Mouse (Mus musculus) right cerebral cortex, postnatal 36 days (tissue): Measurements from ENCODE around the gene Ank.

Experiments used
- DNase-seq, 2 experiments: peaks; one replicate each; pipeline ENCODE4 v3.0.0; 2022; ENCODE audit warnings: low spot score in 2 of 2, mixed read lengths in 1 of 2

Gene Ank

GRCm38 (mm10) chr15:27574992-27575781 lies 108.7 kb downstream of the Ank start:
- DNase-seq: no peak

GRCm38 (mm10) chr15:27575932-27576331 lies 109.5 kb downstream of the Ank start:
- no peak for DNase-seq

- no peak for DNase-seq
Measured at GRCm38 (mm10) chr15:27576886-27577285, 110.4 kb downstream of the Ank start.

DNA sequence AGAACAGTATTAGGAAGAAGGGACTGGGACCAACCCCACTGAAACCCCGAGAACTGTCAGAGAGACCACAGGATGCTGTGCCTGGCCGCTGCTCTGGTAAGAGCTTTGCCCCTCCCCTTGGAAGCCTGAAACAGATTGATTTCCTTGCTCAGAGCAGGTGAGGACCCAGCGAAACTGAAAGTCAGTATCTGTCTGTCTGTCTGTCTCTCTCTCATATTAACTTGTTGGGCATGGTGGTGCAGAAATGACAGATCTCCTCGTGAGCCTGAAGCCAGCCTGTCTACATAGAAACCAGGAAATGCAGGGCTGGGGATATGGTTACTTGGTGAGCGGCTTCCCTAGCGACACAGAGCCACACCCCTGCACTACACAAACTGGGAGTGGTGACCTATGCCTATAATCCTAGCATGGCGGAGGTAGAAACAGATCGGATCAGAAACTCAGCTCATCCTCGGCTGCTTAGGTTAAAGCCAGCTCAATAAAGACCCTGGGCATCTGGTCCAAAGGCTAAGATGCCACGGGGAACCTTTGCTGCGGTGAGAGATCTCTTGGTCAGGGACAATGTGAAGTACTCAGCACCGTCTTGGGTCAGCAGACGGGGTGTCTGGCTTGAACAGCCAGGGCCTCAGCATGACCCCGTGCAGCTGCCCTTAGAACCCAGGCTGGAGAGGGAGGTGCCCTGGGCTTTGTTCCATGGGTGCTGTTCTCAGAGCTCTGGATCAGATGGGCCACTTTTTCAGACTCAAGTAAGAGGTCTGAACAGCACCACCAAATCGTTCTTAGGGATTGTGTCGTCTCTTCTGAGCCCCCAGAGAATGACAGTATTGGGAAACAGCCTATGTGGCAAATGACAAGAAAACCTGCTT lies 111.7 kb downstream of the Ank start:
- DNase-seq: no peak

- no peak for DNase-seq
Measured at GRCm38 (mm10) chr15:27578918-27579317, 112.4 kb downstream of the Ank start.

DNA sequence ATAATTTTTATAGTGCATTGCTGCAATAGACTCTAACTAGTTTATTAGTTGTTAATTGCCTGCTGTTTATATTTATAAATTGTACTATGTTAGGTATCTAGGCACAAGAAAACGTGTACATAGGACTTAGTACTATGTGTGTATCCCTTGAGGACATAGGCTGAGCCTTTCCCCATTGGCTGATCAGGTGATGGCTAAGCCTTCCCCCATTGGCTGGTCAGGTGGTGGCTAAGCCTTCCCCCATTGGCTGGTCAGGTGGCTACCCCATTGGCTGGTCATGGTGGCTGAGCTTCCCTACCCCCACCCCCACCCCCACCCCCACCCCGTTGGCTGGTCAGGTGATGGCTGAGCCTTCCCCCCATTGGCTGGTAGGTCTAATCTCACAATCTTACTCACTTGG lies 113.4 kb downstream of the Ank start:
- no peak for DNase-seq

DNA sequence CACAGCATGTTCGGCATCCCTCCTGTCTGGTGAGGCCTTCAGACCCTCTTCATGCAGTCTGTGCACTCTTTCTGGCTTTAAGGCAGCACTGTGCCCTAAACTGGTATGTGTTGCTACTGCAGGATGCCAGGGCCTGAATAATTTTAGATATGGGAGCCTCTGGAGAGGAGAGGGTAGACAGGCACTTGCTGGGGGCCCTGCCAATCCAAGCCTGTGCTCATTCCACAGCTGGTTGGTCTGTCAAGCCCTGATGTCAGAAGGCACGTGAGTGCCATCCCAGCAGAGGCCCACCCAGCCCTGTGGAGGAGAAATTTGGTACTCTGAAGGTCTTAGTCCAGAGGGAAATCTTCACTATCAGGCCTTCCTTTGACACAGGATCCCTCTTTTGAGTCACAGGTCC lies 114.3 kb downstream of the Ank start:
- DNase-seq: no peak

GRCm38 (mm10) chr15:27581640-27582039 lies 115.2 kb downstream of the Ank start:
- no peak for DNase-seq

- DNase-seq: no peak
Measured at GRCm38 (mm10) chr15:27582428-27582827, 116.0 kb downstream of the Ank start.

GRCm38 (mm10) chr15:27583042-27583441 lies 116.6 kb downstream of the Ank start:
- DNase-seq: no peak

- DNase-seq: no peak
Measured at GRCm38 (mm10) chr15:27583620-27584019, 117.1 kb downstream of the Ank start.

- no peak for DNase-seq
Measured at GRCm38 (mm10) chr15:27585466-27586092, 119.1 kb downstream of the Ank start.

DNA sequence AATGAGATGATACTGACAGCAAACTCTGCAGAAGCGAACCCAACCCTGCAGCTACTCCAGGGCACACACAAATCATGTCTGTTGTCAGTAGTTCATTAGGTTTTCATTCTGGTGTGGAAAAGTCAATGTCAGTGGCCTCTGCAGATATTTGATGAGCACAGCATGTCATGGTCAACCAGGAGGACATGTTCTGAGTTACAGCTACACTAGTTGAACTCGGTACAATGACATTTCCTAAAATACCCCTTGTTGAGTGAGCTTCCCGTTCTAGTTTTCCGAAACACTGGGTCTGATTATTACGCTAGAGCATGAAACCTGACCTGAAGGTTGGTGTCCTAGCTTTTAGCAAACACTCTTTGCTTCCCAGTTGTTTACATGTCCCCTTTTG lies 119.6 kb downstream of the Ank start:
- DNase-seq: no peak

DNA sequence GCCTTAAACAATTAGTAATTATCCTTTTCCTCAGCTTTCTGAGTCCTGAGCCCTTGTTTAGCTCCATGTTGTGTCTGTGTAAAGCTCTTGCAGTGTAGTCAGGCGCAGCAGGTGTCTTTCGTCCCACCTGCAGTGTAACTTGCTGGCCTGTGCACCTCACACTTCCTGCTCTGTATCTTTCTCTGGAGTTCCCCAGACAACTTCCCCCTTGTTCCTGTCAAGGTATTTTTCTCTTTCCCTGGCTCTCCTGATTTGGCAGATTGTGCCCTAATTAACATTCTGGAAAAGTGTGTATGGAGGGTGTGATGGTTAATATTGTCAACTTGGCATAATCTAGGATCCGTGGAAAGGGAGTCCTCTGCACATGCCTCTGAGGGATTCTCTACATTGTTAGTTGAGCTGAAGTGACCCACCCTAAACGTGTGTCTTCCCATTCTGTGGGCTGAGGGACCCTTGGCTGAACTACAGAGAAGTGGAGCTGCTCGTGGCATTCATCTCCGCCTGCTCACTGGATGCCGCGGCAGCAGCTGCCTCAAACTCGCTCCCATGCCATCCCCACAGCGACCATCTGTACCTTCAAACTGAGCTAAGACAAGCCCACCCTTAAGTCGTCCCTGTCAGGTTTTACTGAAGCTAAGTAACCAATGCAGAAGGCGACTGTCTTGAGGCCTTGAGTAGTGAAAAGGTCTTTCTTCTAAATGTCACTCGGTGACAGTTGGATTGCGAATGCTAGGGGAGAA lies 121.8 kb downstream of the Ank start:
- no peak for DNase-seq

GRCm38 (mm10) chr15:27590812-27591211 lies 124.3 kb downstream of the Ank start:
- DNase-seq: no peak

DNA sequence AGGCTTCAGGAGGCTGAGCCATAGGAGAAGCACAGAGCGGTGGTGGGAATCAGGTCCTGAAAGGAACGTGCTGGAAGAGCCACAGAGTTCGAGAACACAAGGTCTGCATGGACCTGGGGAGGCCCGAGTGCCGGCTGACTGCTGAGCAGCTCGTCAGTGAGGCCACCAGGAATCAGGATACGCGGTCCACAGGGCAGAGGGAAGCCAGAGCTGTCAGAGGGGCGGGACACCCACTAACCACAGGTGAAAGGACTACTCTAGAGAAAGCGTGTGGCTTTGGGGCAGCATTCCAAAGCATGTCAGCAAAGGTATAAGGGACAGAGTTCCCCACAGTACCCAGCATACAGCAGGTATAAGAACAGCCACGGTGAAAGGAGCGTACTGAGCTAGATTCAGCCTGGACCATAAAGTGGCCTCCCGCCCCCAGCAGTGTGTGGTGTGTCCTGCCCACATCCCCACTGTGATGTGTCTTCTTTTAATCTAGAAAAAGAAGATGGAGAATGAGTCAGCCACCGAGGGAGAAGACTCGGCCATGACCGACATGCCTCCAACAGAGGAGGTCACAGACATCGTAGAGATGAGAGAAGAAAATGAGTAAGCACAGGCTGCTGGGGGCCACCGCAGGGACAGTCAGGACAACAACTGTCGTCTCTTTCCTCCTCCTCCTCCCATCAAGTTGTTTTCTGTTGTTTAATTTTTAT lies 126.3 kb downstream of the Ank start:
- DNase-seq: no peak

GRCm38 (mm10) chr15:27593717-27594116 lies 127.2 kb downstream of the Ank start:
- DNase-seq: no peak

DNA sequence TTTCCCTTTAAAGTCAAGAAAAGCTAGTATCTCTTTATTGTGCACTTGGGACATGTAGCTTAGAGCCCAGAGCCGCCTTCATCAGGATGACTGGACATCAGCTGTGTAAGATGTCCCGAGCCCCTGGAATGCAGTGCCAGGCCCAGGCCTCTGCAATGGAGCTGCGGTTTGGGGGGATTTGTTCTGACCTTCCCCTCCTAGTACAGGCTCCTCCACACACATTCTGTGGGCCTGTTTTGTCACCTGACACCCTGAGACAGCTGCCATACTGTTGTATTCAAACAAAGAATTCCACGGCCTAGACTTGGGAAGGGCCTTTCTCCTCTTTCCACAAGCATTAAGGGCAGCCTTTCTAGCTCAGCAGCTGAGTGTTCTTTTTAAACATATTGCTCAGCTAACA lies 128.5 kb downstream of the Ank start:
- DNase-seq: no peak

DNA sequence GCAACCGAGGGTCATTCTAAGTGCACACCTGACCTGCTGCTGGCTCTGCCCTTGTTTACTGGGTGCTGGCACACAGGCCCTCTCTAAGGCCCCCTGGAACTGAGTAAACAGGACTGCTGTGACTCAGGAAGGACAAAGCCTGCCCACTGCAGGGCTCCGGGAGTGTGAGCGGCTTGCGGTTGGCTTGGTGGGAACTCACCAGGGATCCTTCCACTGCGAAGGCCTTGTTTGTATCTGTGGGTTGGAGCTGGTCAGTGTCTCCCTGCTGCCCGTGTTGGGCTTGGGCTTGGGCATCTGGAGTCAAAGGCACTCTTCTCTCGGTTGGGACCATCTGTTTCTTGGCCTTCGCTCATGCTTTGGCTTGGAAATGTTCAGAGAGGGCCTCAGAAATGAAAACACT lies 129.1 kb downstream of the Ank start:
- DNase-seq: no peak

GRCm38 (mm10) chr15:27596463-27597140 lies 130.1 kb downstream of the Ank start:
- peak in 1 of 2 experiments; percentile 68 for DNase-seq

DNA sequence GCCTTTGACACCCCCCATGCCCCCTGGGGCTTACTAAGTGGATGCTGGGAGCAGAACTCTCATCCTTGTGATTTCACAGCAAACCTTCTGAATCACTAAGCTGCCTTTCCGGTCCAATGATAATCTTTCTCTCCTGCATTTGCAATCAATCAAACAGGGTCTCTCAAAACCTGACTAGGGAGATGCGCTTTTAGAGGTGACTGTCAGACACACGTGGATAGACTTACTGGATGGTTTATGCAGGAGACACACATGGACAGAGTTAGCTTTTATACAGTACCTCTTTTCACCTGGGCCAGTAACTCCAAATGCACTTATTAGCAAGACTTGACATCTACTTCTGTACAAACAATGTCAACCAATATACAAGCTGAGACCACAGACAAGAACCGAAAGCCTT lies 131.0 kb downstream of the Ank start:
- no peak for DNase-seq
